Mouse (Mus musculus): ENCODE results near the gene Selenos. TPM values are rescaled to one million over a fixed set of nuclear protein-coding genes. Genes with fewer than 3 reads are reported as not detected.

Selenos gene
- total RNA-seq, 1 experiment = 82.1 TPM

GRCm38 (mm10) chr7:66120139-66120538 is 40.7 kb downstream of the Selenos start:
- H3K9me3 ChIP-seq (ENCODE audit: control insufficient read depth, insufficient read depth, low read depth, low read length) = no peaks in the 10 kb centered on the region
- no peaks in the 10 kb centered on the region for H3K36me3 ChIP-seq (ENCODE audit: control insufficient read depth, insufficient read depth, low read length, poor library complexity, severe bottlenecking)
- no peak for DNase-seq (ENCODE audit: low read depth, low spot score)
- no peak overlapping the region for H3K4me3 ChIP-seq (ENCODE audit: insufficient read depth in 1 of 2, low read depth in 1 of 2, low read length in 2 of 2, poor library complexity in 1 of 2, severe bottlenecking in 1 of 2)
- no peak overlapping the region for H3K9ac ChIP-seq (ENCODE audit: insufficient read depth, low read depth, low read length, poor library complexity, severe bottlenecking)
- in situ Hi-C loops (cut with MboI; ENCODE audit: low sequenced_read_pairs in 2 of 2, unreplicated experiment in 2 of 2) = loop anchor here (25.0 kb wide), 2 partner anchors 192 to 542 kb away; no protein-coding TSS in a partner anchor
- no peak overlapping the region for H3K27ac ChIP-seq (ENCODE audit: insufficient read depth, low read depth, low read length, poor library complexity, severe bottlenecking)
- TF ChIP-seq MAFK (IDR thresholded peaks at IDR 0.05; ENCODE audit: insufficient read depth, low read depth, low read length) (no peak), ZC3H11A (IDR thresholded peaks at IDR 0.05; ENCODE audit: borderline replicate concordance, low read depth, low read length) (no peak), CHD2 (IDR thresholded peaks at IDR 0.05; ENCODE audit: low read depth, low read length) (no peak), ZNF384 (IDR thresholded peaks at IDR 0.05; ENCODE audit: low read depth, low read length) (no peak), HCFC1 (IDR thresholded peaks at IDR 0.05; ENCODE audit: borderline replicate concordance, insufficient read depth, low read length) (no peak)
- peaks cover 0 to 2% of the 10 kb centered on the region in 2 experiments; a peak in 1 of 4 replicates for H3K4me1 ChIP-seq (ENCODE audit: control insufficient read depth in 2 of 2, insufficient read depth in 2 of 2, low read length in 2 of 2, poor library complexity in 1 of 2)

GRCm38 (mm10) chr7:66120702-66121396 is 41.4 kb downstream of the Selenos start:
- H3K36me3 ChIP-seq (ENCODE audit: control insufficient read depth, insufficient read depth, low read length, poor library complexity, severe bottlenecking) = peaks cover 2% of the 10 kb centered on the region; the same call in 1 of the 2 replicates
- H3K9ac ChIP-seq (ENCODE audit: insufficient read depth, low read depth, low read length, poor library complexity, severe bottlenecking) = no peak overlapping the region
- TF ChIP-seq ZNF384 (IDR thresholded peaks at IDR 0.05; ENCODE audit: low read depth, low read length) (no peak), MAFK (IDR thresholded peaks at IDR 0.05; ENCODE audit: insufficient read depth, low read depth, low read length) (no peak), ZC3H11A (IDR thresholded peaks at IDR 0.05; ENCODE audit: borderline replicate concordance, low read depth, low read length) (no peak), CHD2 (IDR thresholded peaks at IDR 0.05; ENCODE audit: low read depth, low read length) (no peak), HCFC1 (IDR thresholded peaks at IDR 0.05; ENCODE audit: borderline replicate concordance, insufficient read depth, low read length) (no peak)
- no peak for DNase-seq (ENCODE audit: low read depth, low spot score)
- in situ Hi-C loops (cut with MboI; ENCODE audit: low sequenced_read_pairs in 2 of 2, unreplicated experiment in 2 of 2) = loop anchor here (25.0 kb wide), 2 partner anchors 191 to 541 kb away; no protein-coding TSS in a partner anchor
- no peak overlapping the region for H3K27ac ChIP-seq (ENCODE audit: insufficient read depth, low read depth, low read length, poor library complexity, severe bottlenecking)
- no peak overlapping the region for H3K4me3 ChIP-seq (ENCODE audit: insufficient read depth in 1 of 2, low read depth in 1 of 2, low read length in 2 of 2, poor library complexity in 1 of 2, severe bottlenecking in 1 of 2)
- H3K4me1 ChIP-seq (ENCODE audit: control insufficient read depth in 2 of 2, insufficient read depth in 2 of 2, low read length in 2 of 2, poor library complexity in 1 of 2) = peaks cover 0 to 2% of the 10 kb centered on the region in 2 experiments; a peak in 1 of 4 replicates
- no peaks in the 10 kb centered on the region for H3K9me3 ChIP-seq (ENCODE audit: control insufficient read depth, insufficient read depth, low read depth, low read length)

GRCm38 (mm10) chr7:66124551-66124968 is 45.1 kb downstream of the Selenos start:
- in situ Hi-C loops (cut with MboI; ENCODE audit: low sequenced_read_pairs in 2 of 2, unreplicated experiment in 2 of 2) = loop anchor here (25.0 kb wide), 2 partner anchors 188 to 538 kb away; no protein-coding TSS in a partner anchor
- no peak overlapping the region for H3K27ac ChIP-seq (ENCODE audit: insufficient read depth, low read depth, low read length, poor library complexity, severe bottlenecking)
- H3K36me3 ChIP-seq (ENCODE audit: control insufficient read depth, insufficient read depth, low read length, poor library complexity, severe bottlenecking) = peaks cover 2% of the 10 kb centered on the region; the same call in 1 of the 2 replicates
- H3K9ac ChIP-seq (ENCODE audit: insufficient read depth, low read depth, low read length, poor library complexity, severe bottlenecking) = no peak overlapping the region
- TF ChIP-seq MAFK (IDR thresholded peaks at IDR 0.05; ENCODE audit: insufficient read depth, low read depth, low read length) = no peak
- no peak for TF ChIP-seq ZC3H11A (IDR thresholded peaks at IDR 0.05; ENCODE audit: borderline replicate concordance, low read depth, low read length)
- TF ChIP-seq ZNF384 (IDR thresholded peaks at IDR 0.05; ENCODE audit: low read depth, low read length) = no peak
- TF ChIP-seq HCFC1 (IDR thresholded peaks at IDR 0.05; ENCODE audit: borderline replicate concordance, insufficient read depth, low read length) = no peak
- no peak for TF ChIP-seq CHD2 (IDR thresholded peaks at IDR 0.05; ENCODE audit: low read depth, low read length)
- H3K4me1 ChIP-seq (ENCODE audit: control insufficient read depth in 2 of 2, insufficient read depth in 2 of 2, low read length in 2 of 2, poor library complexity in 1 of 2) = peaks cover 0 to 2% of the 10 kb centered on the region in 2 experiments; a peak in 1 of 4 replicates
- DNase-seq (ENCODE audit: low read depth, low spot score) = no peak
- H3K9me3 ChIP-seq (ENCODE audit: control insufficient read depth, insufficient read depth, low read depth, low read length) = no peaks in the 10 kb centered on the region
- no peak overlapping the region for H3K4me3 ChIP-seq (ENCODE audit: insufficient read depth in 1 of 2, low read depth in 1 of 2, low read length in 2 of 2, poor library complexity in 1 of 2, severe bottlenecking in 1 of 2)

GRCm38 (mm10) chr7:66125368-66125767 is 45.9 kb downstream of the Selenos start:
- Histone ChIP-seq H3K4me1 (ENCODE audit: control insufficient read depth in 2 of 2, insufficient read depth in 2 of 2, low read length in 2 of 2, poor library complexity in 1 of 2) (peaks cover 0 to 2% of the 10 kb centered on the region in 2 experiments; a peak in 1 of 4 replicates), H3K36me3 (ENCODE audit: control insufficient read depth, insufficient read depth, low read length, poor library complexity, severe bottlenecking) (peaks cover 2% of the 10 kb centered on the region; the same call in 1 of the 2 replicates), H3K27ac (ENCODE audit: insufficient read depth, low read depth, low read length, poor library complexity, severe bottlenecking) (no peak overlapping the region), H3K4me3 (ENCODE audit: insufficient read depth in 1 of 2, low read depth in 1 of 2, low read length in 2 of 2, poor library complexity in 1 of 2, severe bottlenecking in 1 of 2) (no peak overlapping the region), H3K9me3 (ENCODE audit: control insufficient read depth, insufficient read depth, low read depth, low read length) (no peaks in the 10 kb centered on the region), H3K9ac (ENCODE audit: insufficient read depth, low read depth, low read length, poor library complexity, severe bottlenecking) (no peak overlapping the region)
- in situ Hi-C loops (cut with MboI; ENCODE audit: low sequenced_read_pairs in 2 of 2, unreplicated experiment in 2 of 2) = no loop called here
- no peak for DNase-seq (ENCODE audit: low read depth, low spot score)
- TF ChIP-seq HCFC1 (IDR thresholded peaks at IDR 0.05; ENCODE audit: borderline replicate concordance, insufficient read depth, low read length) = no peak
- no peak for TF ChIP-seq MAFK (IDR thresholded peaks at IDR 0.05; ENCODE audit: insufficient read depth, low read depth, low read length)
- no peak for TF ChIP-seq ZC3H11A (IDR thresholded peaks at IDR 0.05; ENCODE audit: borderline replicate concordance, low read depth, low read length)
- TF ChIP-seq CHD2 (IDR thresholded peaks at IDR 0.05; ENCODE audit: low read depth, low read length) = no peak
- no peak for TF ChIP-seq ZNF384 (IDR thresholded peaks at IDR 0.05; ENCODE audit: low read depth, low read length)
